Mouse (Mus musculus): ENCODE measurements at regions not wholly inside any gene's neighbourhood (a gene's known extent, or its start where the extent isn't known, plus 50 kb on each side); places are given as distances from the start of the nearest gene placed in this dataset.

- ATAC-seq (replicated peaks; ENCODE audit: poor library complexity, severe bottlenecking), result no peak
These were observed 128.6 kb downstream of the Klf5 start for GRCm38 (mm10) chr14:99427049-99427448.

- ATAC-seq (replicated peaks; ENCODE audit: poor library complexity, severe bottlenecking), result no peak
These were observed 131.8 kb downstream of the Klf5 start for GRCm38 (mm10) chr14:99430323-99430722.

GRCm38 (mm10) chr14:99431697-99432096, 133.2 kb downstream of the Klf5 start:
- ATAC-seq (replicated peaks; ENCODE audit: poor library complexity, severe bottlenecking), result no peak

GRCm38 (mm10) chr14:99434645-99435044, 136.2 kb downstream of the Klf5 start:
- ATAC-seq (replicated peaks; ENCODE audit: poor library complexity, severe bottlenecking), result no peak

- no peak for ATAC-seq (replicated peaks; ENCODE audit: poor library complexity, severe bottlenecking)
These were observed 137.0 kb downstream of the Klf5 start for GRCm38 (mm10) chr14:99435512-99435911.

- ATAC-seq (replicated peaks; ENCODE audit: poor library complexity, severe bottlenecking), result no peak
These were observed 137.6 kb downstream of the Klf5 start for GRCm38 (mm10) chr14:99436051-99436450.

- peak; percentile 70 for ATAC-seq (replicated peaks; ENCODE audit: poor library complexity, severe bottlenecking)
These were observed 150.6 kb downstream of the Klf5 start for GRCm38 (mm10) chr14:99449112-99449511.

- ATAC-seq (replicated peaks; ENCODE audit: poor library complexity, severe bottlenecking), result peak; percentile 92
These were observed 151.4 kb downstream of the Klf5 start for GRCm38 (mm10) chr14:99449870-99450269.

GRCm38 (mm10) chr14:99451110-99451795, 152.8 kb downstream of the Klf5 start:
- no peak for ATAC-seq (replicated peaks; ENCODE audit: poor library complexity, severe bottlenecking)

- no peak for ATAC-seq (replicated peaks; ENCODE audit: poor library complexity, severe bottlenecking)
These were observed 155.4 kb downstream of the Klf5 start for GRCm38 (mm10) chr14:99453916-99454315.

GRCm38 (mm10) chr14:99456555-99456954, 158.1 kb downstream of the Klf5 start:
- ATAC-seq (replicated peaks; ENCODE audit: poor library complexity, severe bottlenecking), result no peak

GRCm38 (mm10) chr14:99457573-99457972, 159.1 kb downstream of the Klf5 start:
- no peak for ATAC-seq (replicated peaks; ENCODE audit: poor library complexity, severe bottlenecking)

GRCm38 (mm10) chr14:99472111-99472510, 173.6 kb downstream of the Klf5 start:
- ATAC-seq (replicated peaks; ENCODE audit: poor library complexity, severe bottlenecking), result peak; percentile 85

- no peak for ATAC-seq (replicated peaks; ENCODE audit: poor library complexity, severe bottlenecking)
These were observed 176.8 kb downstream of the Klf5 start for GRCm38 (mm10) chr14:99475271-99475670.

- ATAC-seq (replicated peaks; ENCODE audit: poor library complexity, severe bottlenecking), result no peak
These were observed 182.0 kb downstream of the Klf5 start for GRCm38 (mm10) chr14:99480325-99481077.

- ATAC-seq (replicated peaks; ENCODE audit: poor library complexity, severe bottlenecking), result no peak
These were observed 189.5 kb downstream of the Klf5 start for GRCm38 (mm10) chr14:99487981-99488380.

GRCm38 (mm10) chr14:99493197-99493596, 194.7 kb downstream of the Klf5 start:
- no peak for ATAC-seq (replicated peaks; ENCODE audit: poor library complexity, severe bottlenecking)

- no peak for ATAC-seq (replicated peaks; ENCODE audit: poor library complexity, severe bottlenecking)
These were observed 195.2 kb downstream of the Klf5 start for GRCm38 (mm10) chr14:99493659-99494058.

GRCm38 (mm10) chr14:99499502-99500266, 201.2 kb downstream of the Klf5 start:
- no peak for ATAC-seq (replicated peaks; ENCODE audit: poor library complexity, severe bottlenecking)

- ATAC-seq (replicated peaks; ENCODE audit: poor library complexity, severe bottlenecking), result no peak
These were observed 206.4 kb downstream of the Klf5 start for GRCm38 (mm10) chr14:99504909-99505308.
